Mouse (Mus musculus): Measurements from ENCODE around the gene Setd5.
A peak's percentile ranks its signal among the peaks of the same experiment; 100 is the strongest.

Gene Setd5

GRCm38 (mm10) chr6:113184866-113185525 lies 107.8 kb downstream of the Setd5 start:
- DNase-seq (ENCODE audit: low spot score in 2 of 2) = no peak

- DNase-seq (ENCODE audit: low spot score in 2 of 2) = peak in 1 of 2 experiments; percentile 12
Observed at GRCm38 (mm10) chr6:113193765-113194460, 116.7 kb downstream of the Setd5 start.

- DNase-seq (ENCODE audit: low spot score in 2 of 2) = no peak
Observed at GRCm38 (mm10) chr6:113194517-113194840, 117.3 kb downstream of the Setd5 start.

GRCm38 (mm10) chr6:113194841-113195595 lies 117.9 kb downstream of the Setd5 start, which contains the start of gene Lhfpl4:
Gene Lhfpl4 (minus strand): TSS chr6:113195384.
- DNase-seq (ENCODE audit: low spot score in 2 of 2) = no peak

- no peak for DNase-seq (ENCODE audit: low spot score in 2 of 2)
Observed at GRCm38 (mm10) chr6:113195596-113195992, 118.4 kb downstream of the Setd5 start.
